Mouse (Mus musculus): ENCODE results near the gene Tufm.

The Tufm gene

GRCm38 (mm10) chr7:126499416-126499815, 12.3 kb downstream of the Tufm start:
- DNase-seq (ENCODE audit: low spot score in 2 of 2) = no peak

DNA sequence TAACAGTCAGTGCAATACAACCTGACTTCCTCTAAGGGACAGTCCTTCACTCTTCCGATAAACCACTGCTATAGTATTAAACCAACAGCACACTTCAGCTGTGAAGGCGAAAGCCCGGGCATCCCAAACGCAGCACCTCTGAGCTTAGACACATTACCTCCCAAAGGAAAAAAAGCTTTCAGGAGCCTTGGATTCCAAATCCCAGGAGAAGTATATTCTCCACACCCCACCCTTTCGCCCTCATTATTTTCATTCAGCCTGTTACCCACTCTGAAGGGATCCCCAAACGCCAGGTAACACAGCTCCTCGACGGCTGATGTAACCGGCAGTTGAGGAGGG, 14.5 kb downstream of the Tufm start:
- no peak for DNase-seq (ENCODE audit: low spot score in 2 of 2)

DNA sequence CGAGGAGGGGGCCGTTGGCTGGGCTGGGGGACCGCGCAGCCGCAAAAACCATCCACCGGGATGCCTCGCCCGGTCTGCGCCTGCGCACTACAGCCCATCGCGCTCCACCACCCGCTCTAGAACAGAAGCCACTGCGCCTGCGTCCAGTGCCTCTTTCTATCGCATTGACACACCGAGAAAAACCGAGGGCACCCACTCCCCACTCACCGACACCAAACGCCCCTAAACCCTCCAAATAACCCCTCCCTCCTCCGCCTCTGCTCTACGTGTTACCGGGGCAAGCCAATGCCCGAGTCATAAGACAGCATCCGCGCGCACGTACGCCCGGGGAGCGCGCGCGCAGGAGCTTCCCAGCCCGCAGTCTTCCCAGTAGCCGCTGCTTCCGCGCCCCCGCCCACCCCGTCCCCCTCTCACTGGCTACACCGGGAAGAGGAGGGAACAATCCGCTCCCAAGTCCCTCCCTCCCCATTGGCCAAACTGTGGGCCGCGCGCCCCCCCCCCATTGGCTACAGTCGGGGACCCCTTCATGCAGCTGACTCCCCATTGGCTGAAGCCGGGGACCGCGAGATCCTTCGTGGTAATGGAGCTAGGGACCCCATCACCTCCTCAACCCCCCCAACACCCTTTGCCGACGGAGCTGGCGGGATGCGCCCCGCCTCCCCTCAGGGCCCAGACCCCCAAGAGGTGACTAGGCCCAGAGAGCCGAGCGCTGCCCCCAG, 15.0 kb downstream of the Tufm start:
- peak; percentile 93 to 96 for DNase-seq (ENCODE audit: low spot score in 2 of 2)

GRCm38 (mm10) chr7:126502751-126503150, 15.6 kb downstream of the Tufm start:
- DNase-seq (ENCODE audit: low spot score in 2 of 2) = no peak

DNA sequence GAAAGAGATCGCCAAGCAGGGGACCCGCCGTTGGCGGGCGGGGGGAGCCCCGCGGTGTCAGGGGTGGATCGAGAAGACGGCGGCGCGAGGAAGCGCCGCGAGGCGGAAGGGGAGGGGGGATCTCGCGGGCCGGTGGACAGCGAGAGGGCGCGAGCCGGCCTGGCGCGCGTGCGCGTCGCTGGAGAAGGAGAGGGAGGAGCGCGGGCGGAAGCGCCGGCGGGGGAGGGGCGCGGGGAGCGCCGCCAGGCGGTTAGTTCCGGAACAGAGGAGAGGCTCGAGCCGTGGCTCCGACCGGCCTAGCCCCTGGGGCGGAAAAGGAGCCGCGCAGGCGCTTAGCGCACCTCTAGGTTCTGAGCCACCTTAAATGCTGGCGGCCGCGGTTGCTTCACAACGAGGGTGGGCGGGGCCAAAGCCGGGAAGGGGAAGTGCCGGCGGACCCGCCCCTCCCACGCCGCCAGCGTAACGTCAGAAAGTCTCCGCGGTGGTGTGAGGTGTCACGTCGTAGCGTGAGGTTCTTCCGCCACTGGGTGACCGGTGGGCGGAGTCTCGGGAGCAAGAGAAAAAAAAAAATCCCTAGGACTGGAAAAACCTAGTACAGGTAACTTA, 16.2 kb downstream of the Tufm start, which contains the start of gene Atxn2l:
Gene Atxn2l, minus strand, starts transcription at position 165 of the 606 bp plus-strand sequence.
- DNase-seq (ENCODE audit: low spot score in 2 of 2) = peak; percentile 97 to 98

- no peak for DNase-seq (ENCODE audit: low spot score in 2 of 2)
Observed at GRCm38 (mm10) chr7:126504913-126505312, 17.8 kb downstream of the Tufm start.

- no peak for DNase-seq (ENCODE audit: low spot score in 2 of 2)
Observed at GRCm38 (mm10) chr7:126507126-126507778, 20.1 kb downstream of the Tufm start.

DNA sequence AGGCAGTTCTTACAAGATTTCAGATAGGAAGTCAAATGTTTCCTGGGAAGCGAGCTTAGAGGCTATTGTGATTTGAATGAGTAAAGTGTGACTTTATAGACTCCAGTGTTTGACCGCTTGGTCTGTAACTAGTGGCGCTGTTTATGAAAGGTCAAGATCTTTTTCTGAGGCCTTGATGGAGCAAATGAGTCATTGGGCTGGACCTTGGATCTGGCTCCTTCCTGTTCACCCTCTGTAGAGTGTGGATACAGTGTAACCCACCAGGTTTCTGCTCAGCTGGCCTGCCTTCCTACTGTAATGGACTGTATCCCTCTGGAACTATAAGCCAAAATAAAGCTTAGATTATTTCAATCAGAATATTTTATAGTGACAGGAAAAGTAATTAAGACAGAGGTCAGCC, 24.1 kb downstream of the Tufm start:
- no peak for DNase-seq (ENCODE audit: low spot score in 2 of 2)

- no peak for DNase-seq (ENCODE audit: low spot score in 2 of 2)
Observed at GRCm38 (mm10) chr7:126518261-126518941, 31.2 kb downstream of the Tufm start.

GRCm38 (mm10) chr7:126519513-126519912, 32.4 kb downstream of the Tufm start:
- peak in 1 of 2 experiments; percentile 38 for DNase-seq (ENCODE audit: low spot score in 2 of 2)

- DNase-seq (ENCODE audit: low spot score in 2 of 2) = no peak
Observed at GRCm38 (mm10) chr7:126523316-126523715, 36.2 kb downstream of the Tufm start.

DNA sequence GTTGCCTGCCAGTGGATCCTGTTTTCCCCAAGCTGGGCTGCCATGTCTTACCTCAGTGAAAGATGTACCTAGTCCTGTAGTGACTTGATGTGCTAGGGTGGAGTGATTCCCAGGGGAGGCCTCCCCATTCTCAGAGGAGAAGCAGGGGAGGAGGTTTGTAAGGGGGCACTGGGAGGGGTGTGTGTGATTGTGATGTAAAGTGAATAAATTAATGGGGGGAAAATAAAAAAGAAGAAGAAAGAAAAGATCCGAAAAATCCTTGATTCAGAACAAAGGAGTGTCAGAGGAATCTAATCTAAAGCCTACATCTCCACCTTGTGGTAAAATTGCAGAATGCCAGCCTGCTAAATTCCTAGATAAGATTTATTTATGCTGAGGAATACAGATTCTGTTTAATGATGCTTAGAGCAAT, 41.0 kb downstream of the Tufm start:
- DNase-seq (ENCODE audit: low spot score in 2 of 2) = no peak

DNA sequence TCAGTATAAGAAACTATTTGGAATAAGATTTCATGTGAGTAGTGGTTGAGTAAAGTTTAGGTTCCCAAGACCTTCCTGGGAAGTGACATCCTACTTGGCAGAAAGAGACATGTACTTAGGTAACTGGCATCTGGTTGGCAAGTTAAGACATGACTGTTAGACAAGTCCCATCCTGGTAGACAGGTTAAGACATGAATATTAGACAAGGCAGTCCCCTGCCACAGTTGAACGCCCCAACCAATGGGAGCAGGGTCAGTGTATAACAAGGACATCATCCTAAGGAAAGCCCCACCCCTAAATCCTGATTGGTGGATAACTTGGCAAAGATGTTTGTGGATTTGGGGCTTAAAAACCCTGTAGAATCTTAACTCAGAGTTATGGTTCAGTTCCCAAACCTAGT, 46.3 kb downstream of the Tufm start:
- DNase-seq (ENCODE audit: low spot score in 2 of 2) = no peak

- no peak for DNase-seq (ENCODE audit: low spot score in 2 of 2)
Observed at GRCm38 (mm10) chr7:126535766-126536165, 48.6 kb downstream of the Tufm start.

DNA sequence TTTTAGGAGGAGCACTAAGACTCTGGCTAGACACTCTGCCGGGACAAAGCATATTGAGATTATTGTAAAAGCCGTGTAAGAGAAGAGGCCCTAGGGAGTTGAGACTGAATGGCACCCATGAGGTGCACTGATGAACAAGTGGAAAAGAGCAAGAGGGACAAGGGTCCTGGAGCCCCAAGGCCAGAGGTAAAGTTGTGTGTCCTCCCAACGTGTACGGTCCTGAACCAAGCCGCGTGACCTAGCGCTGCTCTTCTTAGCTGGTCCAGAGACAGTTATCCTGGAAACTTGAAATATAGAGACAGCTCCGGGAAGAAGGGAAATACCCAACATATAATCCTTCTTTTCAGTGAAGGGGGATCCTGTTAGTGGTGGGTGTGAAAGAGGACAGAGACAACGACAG, 49.3 kb downstream of the Tufm start:
- DNase-seq (ENCODE audit: low spot score in 2 of 2) = no peak

GRCm38 (mm10) chr7:126537820-126538585, 50.8 kb downstream of the Tufm start:
- peak in 1 of 2 experiments; percentile 19 for DNase-seq (ENCODE audit: low spot score in 2 of 2)

Measured in frontal cortex, postnatal 10 days (tissue).